Mouse (Mus musculus): ENCODE measurements around the gene Atp2a2. TPM values are rescaled to one million over a fixed set of nuclear protein-coding genes. Genes with fewer than 3 reads are reported as not detected.

The Atp2a2 gene
- polyA plus RNA-seq, 2 experiments: 12.8 to 25.9 TPM

DNA sequence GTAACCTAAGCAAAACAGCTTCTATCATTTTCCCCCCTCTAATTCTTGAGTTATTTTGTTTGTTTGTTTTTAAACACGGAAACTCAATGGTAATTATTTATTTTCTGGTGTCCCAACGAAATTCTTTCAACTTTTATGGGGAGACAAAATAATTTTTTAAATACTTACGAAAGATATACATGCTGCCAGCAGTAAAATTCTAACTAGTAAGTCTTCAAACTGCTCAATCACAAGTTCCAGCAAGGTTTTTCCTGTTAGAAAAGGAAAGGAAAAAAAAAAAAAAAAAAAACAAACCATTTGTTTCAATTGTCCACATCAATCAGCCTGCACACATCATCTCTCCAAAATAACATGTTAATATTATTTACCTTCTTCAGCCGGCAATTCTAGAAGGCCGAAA, 1.5 kb downstream of the Atp2a2 start:
- peak overlapping the region; percentile 70 for H3K27ac ChIP-seq
- DNase-seq (ENCODE audit: low read depth in 3 of 3, low spot score in 3 of 3): no peak
- H3K9ac ChIP-seq (replicated peaks): peak overlapping the region; percentile 83

DNA sequence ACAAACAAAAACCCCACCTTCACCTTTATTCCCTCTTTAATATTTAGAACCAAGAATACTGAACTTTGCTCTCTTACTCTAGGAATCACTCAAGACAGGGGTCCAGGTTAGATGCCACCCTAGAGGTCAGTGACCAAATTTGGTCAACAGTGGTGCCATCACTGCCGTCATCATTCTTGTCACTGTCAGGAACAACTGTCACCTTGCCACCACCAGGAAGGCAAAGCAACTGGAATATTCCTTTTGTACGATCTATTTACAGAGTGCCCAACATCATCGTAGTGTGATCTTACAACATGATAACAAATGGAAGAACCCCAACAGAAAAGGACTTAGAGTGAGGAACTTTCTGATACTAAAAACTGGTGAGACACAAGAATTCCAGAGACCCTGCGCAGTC, 1.9 kb downstream of the Atp2a2 start:
- peaks cover 8 to 10% of the 10 kb centered on the region in 2 experiments for H3K4me1 ChIP-seq (replicated peaks; ENCODE audit: control insufficient read depth in 2 of 2, insufficient read depth in 2 of 2, low read length in 1 of 2)
- H3K4me2 ChIP-seq (ENCODE audit: low read depth): peak overlapping the region; percentile 97
- no peak overlapping the region for H3K27ac ChIP-seq
- DNase-seq (ENCODE audit: low read depth in 3 of 3, low spot score in 3 of 3): peak in 1 of 3 experiments; percentile 28
- H3K9me3 ChIP-seq (ENCODE audit: control insufficient read depth, low read length): no peaks in the 10 kb centered on the region
- H3K9ac ChIP-seq (replicated peaks): peak overlapping the region; percentile 83
- WGBS (ENCODE audit: insufficient replicate concordance): 29% methylated on average over 4 of the region's 4 CpGs
- H3K4me3 ChIP-seq (ENCODE audit: insufficient read depth in 1 of 2, low read depth in 2 of 2, low read length in 2 of 2): peak overlapping the region; percentile 62 to 71
- ATAC-seq (ENCODE audit: insufficient read depth): no peak
- no peaks in the 10 kb centered on the region; the same call in 1 of the 2 replicates for H3K27me3 ChIP-seq (ENCODE audit: control insufficient read depth, insufficient read depth, low read length)
- H3K36me3 ChIP-seq (replicated peaks; ENCODE audit: control insufficient read depth, insufficient read depth, low read depth): peaks cover 18% of the 10 kb centered on the region
- TF ChIP-seq EP300 (IDR thresholded peaks at IDR 0.05; ENCODE audit: low read depth) (no peak), CTCF (IDR thresholded peaks at IDR 0.05; ENCODE audit: low read depth) (no peak)

More for the DNA sequence above, 1.5 kb downstream of the Atp2a2 start:
- no peak for ATAC-seq (ENCODE audit: insufficient read depth)
- Histone ChIP-seq H3K27me3 (ENCODE audit: control insufficient read depth, insufficient read depth, low read length) (no peaks in the 10 kb centered on the region; the same call in 1 of the 2 replicates), H3K4me2 (ENCODE audit: low read depth) (peak overlapping the region; percentile 97), H3K9me3 (ENCODE audit: control insufficient read depth, low read length) (no peaks in the 10 kb centered on the region), H3K4me3 (ENCODE audit: insufficient read depth in 1 of 2, low read depth in 2 of 2, low read length in 2 of 2) (peak overlapping the region; percentile 71 to 81), H3K4me1 (replicated peaks; ENCODE audit: control insufficient read depth in 2 of 2, insufficient read depth in 2 of 2, low read length in 1 of 2) (peaks cover 8 to 10% of the 10 kb centered on the region in 2 experiments), H3K36me3 (replicated peaks; ENCODE audit: control insufficient read depth, insufficient read depth, low read depth) (peaks cover 16% of the 10 kb centered on the region)
- TF ChIP-seq EP300 (IDR thresholded peaks at IDR 0.05; ENCODE audit: low read depth) (no peak), CTCF (IDR thresholded peaks at IDR 0.05; ENCODE audit: low read depth) (no peak)
- 19% methylated on average over 5 of the region's 5 CpGs for WGBS (ENCODE audit: insufficient replicate concordance)

DNA sequence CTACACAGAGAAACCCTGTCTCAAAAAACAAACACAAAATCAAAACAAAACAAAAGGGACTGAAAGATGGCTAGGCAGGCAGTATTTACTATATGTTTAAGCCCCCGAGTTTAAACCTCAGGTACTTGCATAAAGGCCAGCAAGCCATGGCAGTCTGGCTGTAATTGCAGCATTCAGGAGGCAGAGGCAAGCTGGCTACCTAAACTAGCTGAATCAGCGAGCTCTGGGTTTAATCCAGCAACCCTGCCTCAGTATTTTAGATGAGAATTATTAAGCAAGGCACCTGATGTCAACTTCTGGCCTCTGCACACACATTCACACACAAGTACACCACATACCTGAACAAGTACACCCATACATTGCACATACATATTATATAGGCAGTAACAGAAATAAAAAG, 4.0 kb downstream of the Atp2a2 start:
- no peaks in the 10 kb centered on the region for H3K27me3 ChIP-seq (ENCODE audit: control insufficient read depth, insufficient read depth, low read length)
- H3K4me3 ChIP-seq (ENCODE audit: insufficient read depth in 1 of 2, low read depth in 2 of 2, low read length in 2 of 2): no peak overlapping the region
- peaks cover 6 to 10% of the 10 kb centered on the region in 2 experiments for H3K4me1 ChIP-seq (replicated peaks; ENCODE audit: control insufficient read depth in 2 of 2, insufficient read depth in 2 of 2, low read length in 1 of 2)
- no peaks in the 10 kb centered on the region for H3K9me3 ChIP-seq (ENCODE audit: control insufficient read depth, low read length)
- no peak overlapping the region; the same call in 1 of the 2 replicates for H3K4me2 ChIP-seq (ENCODE audit: low read depth)
- no peak overlapping the region for H3K9ac ChIP-seq (replicated peaks)
- TF ChIP-seq EP300 (IDR thresholded peaks at IDR 0.05; ENCODE audit: low read depth): no peak
- TF ChIP-seq CTCF (IDR thresholded peaks at IDR 0.05; ENCODE audit: low read depth): no peak
- ATAC-seq (ENCODE audit: insufficient read depth) (no peak), DNase-seq (ENCODE audit: low read depth in 3 of 3, low spot score in 3 of 3) (no peak)
- peaks cover 34% of the 10 kb centered on the region for H3K36me3 ChIP-seq (replicated peaks; ENCODE audit: control insufficient read depth, insufficient read depth, low read depth)
- H3K27ac ChIP-seq: no peak overlapping the region
- 66% methylated on average over 2 of the region's 2 CpGs for WGBS (ENCODE audit: insufficient replicate concordance)

DNA sequence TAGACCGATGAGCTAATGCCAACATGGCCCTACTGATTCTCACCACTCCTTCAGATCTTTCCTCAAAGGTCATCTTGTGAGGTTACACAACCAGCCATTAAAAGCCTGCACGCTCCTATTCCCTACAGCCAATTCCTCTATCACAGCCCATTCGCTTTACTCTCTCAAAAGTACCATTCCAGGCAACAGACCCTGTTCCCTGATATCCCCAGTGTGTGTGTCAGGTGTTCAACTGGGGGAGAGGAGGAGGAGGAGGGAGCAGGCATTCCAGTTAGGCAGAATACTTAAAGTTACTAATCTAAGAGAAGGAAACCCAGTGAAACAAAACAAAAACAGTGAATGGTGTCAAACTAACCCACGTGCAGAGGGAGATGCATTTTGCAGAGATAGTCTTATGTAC, 5.0 kb downstream of the Atp2a2 start:
- TF ChIP-seq CTCF (IDR thresholded peaks at IDR 0.05; ENCODE audit: low read depth) (no peak), EP300 (IDR thresholded peaks at IDR 0.05; ENCODE audit: low read depth) (no peak)
- peaks cover 42% of the 10 kb centered on the region for H3K36me3 ChIP-seq (replicated peaks; ENCODE audit: control insufficient read depth, insufficient read depth, low read depth)

DNA sequence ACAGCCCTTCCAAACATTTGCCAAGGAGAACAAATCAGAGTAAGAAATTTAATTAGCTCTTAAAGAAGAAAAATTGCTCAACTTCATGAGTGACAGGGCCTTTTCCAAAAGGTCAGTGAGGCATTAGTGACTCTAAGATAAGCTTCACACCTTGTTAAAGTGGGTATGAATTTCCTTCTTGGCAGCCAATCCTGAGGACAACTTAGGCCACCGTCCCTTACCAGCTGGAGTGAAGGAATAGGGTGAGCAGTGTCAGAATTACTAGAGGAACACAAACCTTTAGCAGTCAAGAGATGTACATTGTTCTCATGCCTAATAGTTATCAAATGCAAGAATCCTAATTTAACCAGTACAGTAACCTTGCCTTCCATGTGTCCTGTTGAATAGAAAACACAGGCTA, 7.6 kb downstream of the Atp2a2 start:
- H3K4me3 ChIP-seq (ENCODE audit: insufficient read depth in 1 of 2, low read depth in 2 of 2, low read length in 2 of 2): no peak overlapping the region
- H3K27ac ChIP-seq: no peak overlapping the region
- H3K4me2 ChIP-seq (ENCODE audit: low read depth): no peak overlapping the region
- no peaks in the 10 kb centered on the region for H3K9me3 ChIP-seq (ENCODE audit: control insufficient read depth, low read length)
- ATAC-seq (ENCODE audit: insufficient read depth): no peak
- peaks cover 58% of the 10 kb centered on the region for H3K36me3 ChIP-seq (replicated peaks; ENCODE audit: control insufficient read depth, insufficient read depth, low read depth)
- no peak overlapping the region for H3K9ac ChIP-seq (replicated peaks)
- no peak for DNase-seq (ENCODE audit: low read depth in 3 of 3, low spot score in 3 of 3)
- 78% methylated on average over 1 of the region's 1 CpGs for WGBS (ENCODE audit: insufficient replicate concordance)
- no peak for TF ChIP-seq CTCF (IDR thresholded peaks at IDR 0.05; ENCODE audit: low read depth)
- TF ChIP-seq EP300 (IDR thresholded peaks at IDR 0.05; ENCODE audit: low read depth): no peak
- H3K27me3 ChIP-seq (ENCODE audit: control insufficient read depth, insufficient read depth, low read length): no peaks in the 10 kb centered on the region
- H3K4me1 ChIP-seq (replicated peaks; ENCODE audit: control insufficient read depth in 2 of 2, insufficient read depth in 2 of 2, low read length in 1 of 2): no peaks in the 10 kb centered on the region; a peak in 1 of 4 replicates

More for the DNA sequence above, 5.0 kb downstream of the Atp2a2 start:
- WGBS (ENCODE audit: insufficient replicate concordance): 75% methylated on average over 4 of the region's 4 CpGs
- no peaks in the 10 kb centered on the region for H3K27me3 ChIP-seq (ENCODE audit: control insufficient read depth, insufficient read depth, low read length)
- H3K9me3 ChIP-seq (ENCODE audit: control insufficient read depth, low read length): no peaks in the 10 kb centered on the region
- H3K27ac ChIP-seq: no peak overlapping the region
- DNase-seq (ENCODE audit: low read depth in 3 of 3, low spot score in 3 of 3) (no peak), ATAC-seq (ENCODE audit: insufficient read depth) (no peak)
- peaks cover 4 to 6% of the 10 kb centered on the region in 2 experiments for H3K4me1 ChIP-seq (replicated peaks; ENCODE audit: control insufficient read depth in 2 of 2, insufficient read depth in 2 of 2, low read length in 1 of 2)
- no peak overlapping the region for H3K9ac ChIP-seq (replicated peaks)
- no peak overlapping the region for H3K4me2 ChIP-seq (ENCODE audit: low read depth)
- H3K4me3 ChIP-seq (ENCODE audit: insufficient read depth in 1 of 2, low read depth in 2 of 2, low read length in 2 of 2): no peak overlapping the region
